Mouse (Mus musculus) kidney, adult 9 months (tissue): ENCODE measurements around the gene Cenph.
"Not testable (repeated sequence)": the region's sequence is repeated elsewhere in the genome, so short reads cannot be mapped to it uniquely, and the experiment has no call there.

Experiments used
- DNase-seq: peaks from one replicate; pipeline ENCODE4 v3.0.0; 2022

The Cenph gene

GRCm38 (mm10) chr13:100744036-100744744, 31.5 kb downstream of the Cenph start, which contains the start of gene Mrps36:
Mrps36 (minus strand) TSS chr13:100744659.
- DNase-seq: peak; percentile 97

DNA sequence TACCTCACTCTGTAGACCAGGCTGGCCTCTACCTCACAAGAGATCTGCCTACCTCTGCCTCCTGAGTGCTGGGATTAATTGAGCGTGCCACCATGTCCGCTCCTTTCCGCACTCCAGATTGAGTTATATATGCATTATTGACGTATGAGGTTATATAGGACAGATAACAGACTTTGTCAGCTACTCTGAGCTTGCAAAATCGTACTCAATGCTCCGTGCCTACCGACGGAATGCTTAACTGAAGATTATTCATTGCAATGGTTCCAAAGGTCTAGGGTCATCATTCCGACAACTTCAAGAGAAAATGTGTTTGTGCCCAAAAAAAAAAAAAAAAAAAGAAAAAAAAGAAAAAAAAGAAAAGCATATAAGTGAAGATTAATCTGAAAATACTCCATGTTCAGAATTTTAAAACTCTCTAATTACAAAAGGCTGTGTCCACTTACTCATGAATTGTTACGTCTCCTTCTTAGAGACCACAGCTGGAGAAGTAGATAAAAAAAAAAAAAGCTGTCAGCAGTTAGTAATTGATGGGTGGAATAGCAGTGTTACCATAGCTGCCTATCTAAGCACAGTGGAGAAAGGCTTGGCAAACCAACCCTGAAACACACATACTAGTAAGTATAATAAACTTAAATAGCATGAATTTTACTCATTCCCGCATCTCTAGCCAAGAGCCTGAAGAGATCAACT, 32.2 kb downstream of the Cenph start:
- DNase-seq: peak; percentile 76

DNA sequence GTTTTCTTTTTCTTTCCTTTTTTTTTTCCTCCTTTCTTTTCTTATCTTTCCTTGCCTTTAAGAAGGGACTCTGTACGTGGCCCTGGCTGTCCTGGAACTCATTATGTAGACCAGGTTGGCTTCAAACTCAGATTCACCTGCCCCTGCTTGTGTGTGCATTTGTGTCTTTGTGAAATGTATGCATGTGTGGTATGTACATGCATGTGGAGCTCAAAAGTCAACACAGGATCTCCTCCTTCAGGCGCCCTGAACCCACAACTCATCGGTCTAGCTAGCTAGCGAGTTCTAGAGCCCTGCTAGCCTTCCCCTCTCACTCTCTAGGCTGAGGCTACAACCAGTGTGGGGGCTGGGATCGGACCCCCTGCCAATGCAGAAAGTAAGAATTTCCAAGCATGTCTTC, 32.9 kb downstream of the Cenph start:
- peak; percentile 21 for DNase-seq

GRCm38 (mm10) chr13:100732756-100733155, 42.9 kb downstream of the Cenph start:
- no peak for DNase-seq

GRCm38 (mm10) chr13:100731462-100732046, 44.1 kb downstream of the Cenph start:
- DNase-seq: not testable (repeated sequence)

GRCm38 (mm10) chr13:100730861-100731176, 44.9 kb downstream of the Cenph start, which contains the start of gene Cdk7:
Cdk7 (minus strand) TSS chr13:100730939.
- DNase-seq: peak; percentile 95

- peak; percentile 20 for DNase-seq
These were observed 45.4 kb downstream of the Cenph start for GRCm38 (mm10) chr13:100730153-100730860.

DNA sequence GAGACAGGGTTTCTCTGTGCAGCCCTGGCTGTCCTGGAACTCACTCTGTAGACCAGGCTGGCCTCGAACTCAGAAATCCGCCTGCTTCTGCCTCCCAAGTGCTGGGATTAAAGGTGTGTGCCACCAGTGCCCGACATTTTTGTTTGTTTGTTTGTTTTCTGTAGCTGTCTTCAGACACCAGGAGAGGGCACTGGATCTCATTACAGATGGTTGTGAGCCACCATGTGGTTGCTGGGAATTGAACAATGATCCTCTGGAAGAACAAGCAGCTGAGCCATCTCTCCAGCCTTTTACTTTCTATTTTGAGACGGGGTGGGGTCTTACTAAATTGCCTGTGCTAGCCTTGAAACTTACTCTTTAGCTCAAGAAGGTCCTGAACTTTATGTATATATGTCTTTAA, 47.2 kb downstream of the Cenph start:
- not testable (repeated sequence) for DNase-seq

GRCm38 (mm10) chr13:100728086-100728485, 47.6 kb downstream of the Cenph start:
- no peak for DNase-seq

DNA sequence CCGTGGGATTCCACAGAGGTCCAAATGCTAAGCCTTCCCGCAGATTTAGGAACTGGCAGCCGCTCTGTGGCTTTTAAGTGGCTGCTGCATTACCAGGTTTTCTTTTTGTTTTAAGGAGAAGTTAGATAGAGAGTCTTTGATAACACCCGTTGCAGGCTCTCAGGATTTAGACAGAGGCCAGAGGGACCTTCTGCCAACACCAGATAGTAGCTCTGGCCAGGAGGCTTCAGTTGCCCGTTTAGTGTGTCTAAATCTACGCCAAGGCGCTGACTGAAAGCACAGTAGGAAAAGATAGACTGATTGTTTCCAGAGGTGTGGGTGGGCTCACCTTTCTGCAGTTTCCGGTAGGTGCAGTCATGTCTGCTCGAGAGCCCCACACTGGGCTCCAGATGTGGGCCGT, 50.5 kb downstream of the Cenph start:
- DNase-seq: no peak

GRCm38 (mm10) chr13:100724051-100724754, 51.5 kb downstream of the Cenph start:
- DNase-seq: no peak

- no peak for DNase-seq
These were observed 54.0 kb downstream of the Cenph start for GRCm38 (mm10) chr13:100721656-100722055.

- DNase-seq: no peak
These were observed 60.2 kb downstream of the Cenph start for GRCm38 (mm10) chr13:100715467-100715866.
